Mouse (Mus musculus) testis, adult 2 months (tissue): ENCODE measurements around the gene Ypel2. TPM values are rescaled to one million over a fixed set of nuclear protein-coding genes. Genes with fewer than 3 reads are reported as not detected.

Source experiments
- H3K27ac ChIP-seq: fragments of 200-500 bp; 2 replicates; pipeline ENCODE4 v1.5.1; 2012; ENCODE audit warnings: low read depth, low read length; ENCODE audit not compliant: control insufficient read depth, insufficient read depth
- H3K27me3 ChIP-seq: fragments of 200-500 bp; 2 replicates; pipeline ENCODE4 v1.6.1; 2012; ENCODE audit warnings: mild to moderate bottlenecking, low read length, moderate library complexity; ENCODE audit not compliant: control insufficient read depth, insufficient read depth
- H3K36me3 ChIP-seq: fragments of 200-500 bp; 2 replicates; pipeline ENCODE4 v1.6.1; 2012; ENCODE audit warnings: mild to moderate bottlenecking, low read length; ENCODE audit not compliant: control insufficient read depth, insufficient read depth
- H3K4me1 ChIP-seq: fragments of 200-500 bp; 2 replicates; pipeline ENCODE4 v1.6.1; 2012; ENCODE audit warnings: low read length; ENCODE audit not compliant: control insufficient read depth, insufficient read depth
- H3K4me3 ChIP-seq: fragments of 200-500 bp; 2 replicates; pipeline ENCODE4 v1.5.1; 2012; ENCODE audit warnings: low read depth, mild to moderate bottlenecking, low read length, moderate library complexity, mixed read lengths; ENCODE audit not compliant: control insufficient read depth
- CTCF ChIP-seq: fragments of 200-500 bp; IDR thresholded peaks from 2 replicates; pipeline ENCODE4 v1.5.1; 2012; ENCODE audit warnings: low read depth, mild to moderate bottlenecking, inconsistent platforms, low read length, moderate library complexity; ENCODE audit not compliant: control insufficient read depth, insufficient read depth, insufficient replicate concordance
- POLR2A ChIP-seq: fragments of 200-500 bp; IDR thresholded peaks from 2 replicates; pipeline ENCODE4 v1.6.1; 2012; ENCODE audit warnings: low read depth, mild to moderate bottlenecking, inconsistent platforms, low read length, moderate library complexity; ENCODE audit not compliant: control insufficient read depth
- polyA plus RNA-seq: library from polyadenylated mRNA; depleted of rRNA; stranded (reverse); fragments of >200 nt; gene quantifications from 2 replicates; pipeline ENCODE4 v1.2.3, GENCODE M21; 2012

The Ypel2 gene
- polyA plus RNA-seq, 1 experiment: 1.5 TPM

GRCm38 (mm10) chr11:86981229-86981791 is 12.2 kb downstream of the Ypel2 start:
- Histone ChIP-seq H3K27me3 (no peaks in the 10 kb centered on the region), H3K4me3 (no peak overlapping the region), H3K36me3 (no peaks in the 10 kb centered on the region), H3K4me1 (no peaks in the 10 kb centered on the region), H3K27ac (no peak overlapping the region)
- TF ChIP-seq POLR2A (no peak), CTCF (no peak)

DNA sequence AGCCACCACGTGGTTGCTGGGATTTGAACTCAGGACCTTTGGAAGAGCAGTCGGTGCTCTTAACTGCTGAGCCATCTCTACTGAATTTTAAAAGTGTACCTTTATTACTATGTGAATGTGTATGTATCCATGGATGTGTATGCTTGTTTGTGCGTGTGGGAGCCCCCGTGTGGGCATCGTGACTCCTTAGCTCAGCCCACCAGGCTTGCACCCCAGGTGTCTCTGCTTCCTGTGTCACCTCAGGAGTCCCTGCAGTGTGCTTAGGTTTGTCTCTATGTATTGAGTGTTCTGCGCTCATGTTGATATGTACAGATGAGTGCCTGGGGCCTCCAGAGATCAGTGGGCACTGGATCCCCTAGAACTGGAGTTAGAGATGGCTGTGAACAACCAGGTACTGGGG is 13.0 kb downstream of the Ypel2 start:
- H3K27me3 ChIP-seq: no peaks in the 10 kb centered on the region

GRCm38 (mm10) chr11:86979799-86980198 is 13.7 kb downstream of the Ypel2 start:
- H3K36me3 ChIP-seq: no peaks in the 10 kb centered on the region
- TF ChIP-seq POLR2A: no peak
- no peak for TF ChIP-seq CTCF
- no peak overlapping the region for H3K4me3 ChIP-seq
- no peaks in the 10 kb centered on the region for H3K4me1 ChIP-seq
- H3K27ac ChIP-seq: no peak overlapping the region
- H3K27me3 ChIP-seq: no peaks in the 10 kb centered on the region

More for the DNA sequence above, 13.0 kb downstream of the Ypel2 start:
- Histone ChIP-seq H3K27ac (no peak overlapping the region), H3K4me3 (no peak overlapping the region), H3K36me3 (no peaks in the 10 kb centered on the region), H3K4me1 (no peaks in the 10 kb centered on the region)
- TF ChIP-seq CTCF (no peak), POLR2A (no peak)

GRCm38 (mm10) chr11:86977242-86977641 is 16.3 kb downstream of the Ypel2 start:
- Histone ChIP-seq H3K27ac (no peak overlapping the region), H3K27me3 (no peaks in the 10 kb centered on the region), H3K36me3 (no peaks in the 10 kb centered on the region), H3K4me1 (no peaks in the 10 kb centered on the region), H3K4me3 (no peak overlapping the region)
- no peak for TF ChIP-seq CTCF

- H3K27ac ChIP-seq: no peak overlapping the region
Measured at GRCm38 (mm10) chr11:86974401-86974800, 19.1 kb downstream of the Ypel2 start.

DNA sequence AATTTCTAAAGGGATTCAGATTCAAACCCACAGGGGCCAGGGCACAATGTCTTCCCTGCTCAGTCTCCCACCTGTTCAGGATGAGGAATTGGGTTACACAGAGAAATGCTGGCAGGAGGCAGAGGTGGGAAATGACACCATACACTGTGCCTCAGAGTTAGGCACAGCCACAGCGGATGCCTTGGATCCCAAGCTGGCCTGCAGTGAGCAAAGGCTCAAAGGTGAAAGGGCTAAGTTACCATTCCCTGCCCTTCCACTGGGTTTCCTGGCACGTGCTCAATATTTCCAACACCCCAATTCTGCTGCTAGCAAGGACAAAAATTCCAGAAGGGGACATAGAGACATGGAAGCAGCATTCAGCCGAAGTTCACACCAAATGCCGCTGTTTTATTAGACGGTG is 20.3 kb downstream of the Ypel2 start:
- H3K27ac ChIP-seq: no peak overlapping the region
- H3K36me3 ChIP-seq: no peaks in the 10 kb centered on the region
- no peak for TF ChIP-seq POLR2A
- no peak for TF ChIP-seq CTCF
- H3K27me3 ChIP-seq: no peaks in the 10 kb centered on the region
- no peak overlapping the region for H3K4me3 ChIP-seq
- peaks cover 4% of the 10 kb centered on the region for H3K4me1 ChIP-seq

More at GRCm38 (mm10) chr11:86974401-86974800, 19.1 kb downstream of the Ypel2 start:
- Histone ChIP-seq H3K4me1 (no peaks in the 10 kb centered on the region), H3K36me3 (no peaks in the 10 kb centered on the region), H3K27me3 (no peaks in the 10 kb centered on the region), H3K4me3 (no peak overlapping the region)
- TF ChIP-seq CTCF (no peak), POLR2A (no peak)

DNA sequence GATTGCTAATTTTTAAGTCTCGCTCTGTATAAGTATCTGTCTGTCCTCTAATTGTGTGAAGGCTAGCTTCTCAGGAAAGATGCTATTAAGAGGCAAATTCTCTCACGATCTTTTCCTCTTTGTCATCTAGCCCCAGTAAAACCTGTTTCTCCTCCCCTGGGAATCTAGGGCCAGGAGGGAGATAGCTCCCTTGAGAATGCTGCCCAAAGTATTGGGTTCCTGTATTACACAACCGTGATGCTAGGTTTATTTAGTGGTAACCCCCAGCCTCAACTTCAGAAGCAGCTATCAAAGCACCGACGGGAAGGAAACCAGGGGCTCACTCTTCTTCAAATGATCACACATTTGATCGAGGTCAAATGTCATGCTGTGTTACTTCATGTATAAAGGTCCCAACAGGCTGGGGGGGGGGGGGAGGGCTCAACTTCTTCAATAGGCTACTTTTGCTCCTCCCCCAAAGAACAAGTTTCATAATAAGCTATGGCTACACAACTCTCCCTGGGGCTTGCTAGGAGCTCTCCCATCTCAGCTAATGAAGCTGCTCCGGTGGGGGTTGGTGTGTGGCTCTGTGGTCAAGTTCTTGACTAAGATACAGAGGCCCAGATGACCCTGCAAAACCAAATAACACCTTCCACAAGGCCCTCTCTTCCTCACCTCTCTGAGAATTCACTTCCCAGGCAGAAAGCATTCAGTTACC is 22.3 kb downstream of the Ypel2 start:
- H3K36me3 ChIP-seq: no peaks in the 10 kb centered on the region
- no peak for TF ChIP-seq POLR2A
- H3K4me3 ChIP-seq: no peak overlapping the region
- no peak overlapping the region for H3K27ac ChIP-seq
- no peaks in the 10 kb centered on the region for H3K27me3 ChIP-seq
- peaks cover 5% of the 10 kb centered on the region for H3K4me1 ChIP-seq
